Comparison of ENCODE assay signal across 28 mouse cellular contexts in the genomic region with DNA sequence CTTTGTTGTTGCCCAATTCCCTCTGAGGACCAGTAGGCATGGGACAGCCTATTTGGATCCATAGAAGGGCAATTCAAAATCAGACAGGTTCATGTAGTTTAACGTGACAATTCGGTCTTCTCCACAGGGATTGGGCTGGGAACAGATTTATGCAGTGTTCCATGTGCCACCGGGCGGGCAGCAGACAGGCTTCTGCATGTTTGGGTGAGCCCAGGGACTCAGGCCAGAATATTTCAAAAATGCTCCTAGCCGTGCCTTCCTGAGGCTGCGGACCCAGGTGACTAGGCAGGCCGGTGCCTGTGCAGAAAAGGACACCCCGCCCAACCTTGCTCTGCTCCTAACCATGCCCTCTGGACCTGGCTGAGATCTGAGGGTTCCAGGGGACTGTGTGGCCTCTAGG. TPM values are rescaled to one million over a fixed set of nuclear protein-coding genes. Genes with fewer than 3 reads are reported as not detected.
DNase-seq lines count a peak whose midpoint lies in the region; ATAC-seq and TF ChIP-seq lines count a peak whose summit lies in the region.
"Had no signal": no experiment of that assay in that cellular context is flagged by ENCODE, and none has a peak within 500 bp of the region (broad histone marks: within the 10 kb centered on the region; RNA-seq: fewer than 3 reads in every experiment).

No protein-coding gene starts in this region.

- no peaks in the 10 kb centered on the region; the same call in 1 of the 2 replicates for H3K9me3 ChIP-seq in kidney, embryonic 16.5 days (ENCODE audit: low read length)
- H3K9me3 ChIP-seq: G1E; hindbrain, embryonic 10.5 days; midbrain, embryonic 13.5 days; stomach, embryonic 15.5 days had no signal

- DNase-seq in heart, adult 11 months: peak; percentile 88
- DNase-seq in heart, adult 8-10 months (ENCODE audit: low spot score): no peak
- peak; percentile 45 for DNase-seq in kidney, postnatal 14 days
- DNase-seq in layer of hippocampus, adult 8-10 months (ENCODE audit: low spot score in 2 of 2): no peak
- DNase-seq: adrenal gland, adult 8-10 months; cerebellum, adult 8-10 months; cerebellum, postnatal 25 days; gastrocnemius, postnatal 25 days; layer of hippocampus, postnatal 36 days; left cerebral cortex, postnatal 4 days; lung, adult 2 months; lung, postnatal 10 days; right cerebral cortex, postnatal 14 days; thymus, adult 2 months; thymus, postnatal 36 days had no signal

- TF ChIP-seq POLR2A in small intestine, adult 2 months (IDR thresholded peaks at IDR 0.05; ENCODE audit: low read depth, low read length): no peak

- H3K9ac ChIP-seq in kidney, embryonic 16.5 days (replicated peaks; ENCODE audit: low read length): no peak overlapping the region
- H3K9ac ChIP-seq: liver, embryonic 14.5 days; midbrain, embryonic 13.5 days; stomach, embryonic 15.5 days had no signal

- peaks cover 6% of the 10 kb centered on the region; the same call in 1 of the 2 replicates for H3K4me1 ChIP-seq in kidney, embryonic 16.5 days (ENCODE audit: insufficient read depth, low read length)
- peaks cover 10% of the 10 kb centered on the region; the same call in 1 of the 2 replicates for H3K4me1 ChIP-seq in brown adipose tissue, adult 24 weeks (ENCODE audit: control insufficient read depth, insufficient read depth, insufficient read length, low read length)
- peaks cover 17% of the 10 kb centered on the region; the same call in 1 of the 2 replicates for H3K4me1 ChIP-seq in small intestine, adult 2 months (ENCODE audit: control insufficient read depth, insufficient read depth, insufficient read length, low read length)

- TF ChIP-seq CTCF in small intestine, adult 2 months (IDR thresholded peaks at IDR 0.05; ENCODE audit: extremely low read depth, insufficient read length, insufficient replicate concordance, low read depth, low read length): no peak

- ATAC-seq in kidney, embryonic 16.5 days (ENCODE audit: low FRiP score, low TSS enrichment): no peak
- ATAC-seq: forebrain, embryonic 14.5 days; hindbrain, embryonic 16.5 days; midbrain, embryonic 13.5 days had no signal

- H3K4me2 ChIP-seq in kidney, embryonic 16.5 days (replicated peaks; ENCODE audit: low read depth, low read length): no peak overlapping the region
- H3K4me2 ChIP-seq: midbrain, embryonic 13.5 days; stomach, embryonic 15.5 days had no signal

- WGBS in kidney, embryonic 16.5 days: 86% methylated on average over 8 of the region's 8 CpGs
- WGBS in small intestine, adult 2 months: 48% methylated on average over 8 of the region's 8 CpGs

- H3K4me3 ChIP-seq in kidney, embryonic 16.5 days (ENCODE audit: low read length): no peak overlapping the region
- no peak overlapping the region for H3K4me3 ChIP-seq in brown adipose tissue, adult 24 weeks (ENCODE audit: insufficient read depth, low read depth, low read length)
- H3K4me3 ChIP-seq in small intestine, adult 2 months (ENCODE audit: low read depth, low read length): no peak overlapping the region
- H3K4me3 ChIP-seq: hindbrain, embryonic 10.5 days; layer of hippocampus, adult 2 months; midbrain, embryonic 13.5 days; stomach, embryonic 15.5 days had no signal

- peaks cover 4% of the 10 kb centered on the region; the same call in 1 of the 2 replicates for H3K27me3 ChIP-seq in kidney, embryonic 16.5 days (ENCODE audit: insufficient read depth, low read length)
- no peaks in the 10 kb centered on the region for H3K27me3 ChIP-seq in small intestine, adult 2 months (ENCODE audit: control insufficient read depth, insufficient read depth, low read length)
- H3K27me3 ChIP-seq: stomach, embryonic 15.5 days had no signal

- no peak overlapping the region for H3K27ac ChIP-seq in kidney, embryonic 16.5 days (ENCODE audit: low read length)
- peak overlapping the region; percentile 56 for H3K27ac ChIP-seq in brown adipose tissue, adult 24 weeks (replicated peaks; ENCODE audit: low read depth, low read length)
- H3K27ac ChIP-seq in small intestine, adult 2 months (ENCODE audit: insufficient read depth, low read depth, low read length): peak overlapping the region; percentile 69
- H3K27ac ChIP-seq: hindbrain, embryonic 10.5 days; layer of hippocampus, adult 2 months; liver, embryonic 14.5 days; macrophage; midbrain, embryonic 13.5 days; stomach, embryonic 15.5 days had no signal

- no peaks in the 10 kb centered on the region for H3K36me3 ChIP-seq in kidney, embryonic 16.5 days (ENCODE audit: insufficient read depth, low read length)
- no peaks in the 10 kb centered on the region for H3K36me3 ChIP-seq in small intestine, adult 2 months (ENCODE audit: control insufficient read depth, insufficient read depth, low read length)
- H3K36me3 ChIP-seq: G1E; hindbrain, embryonic 10.5 days; midbrain, embryonic 13.5 days; stomach, embryonic 15.5 days had no signal

RNA-seq across cellular contexts. Expression of a gene that starts 5.2 kb away (rescaled TPM):
- total RNA-seq in heart, adult 8-10 months (2022): 100 to 1,000 TPM; 171 to 185 (median 175) TPM
- not detected in 2 replicates for polyA plus RNA-seq in kidney, embryonic 16.5 days (2015; fragmentation: Nextera tagmentation; extraction: Ambion mirVana)
- 316 and 541 TPM in 2 replicates for polyA plus RNA-seq in brown adipose tissue, adult 24 weeks (2012; ENCODE audit: insufficient read depth, insufficient read length, missing spikeins)
- 236 and 278 TPM in 2 replicates for polyA plus RNA-seq in small intestine, adult 2 months (2012; rRNA removed)
- total RNA-seq in layer of hippocampus, adult 8-10 months (2022): 10 to 100 TPM; 44.2 to 51.8 (median 50.0) TPM
- polyA plus RNA-seq: embryonic facial prominence, embryonic 11.5 days; forebrain, embryonic 14.5 days; hindbrain, embryonic 16.5 days; midbrain, embryonic 13.5 days had no signal

RNA-seq across cellular contexts. Expression of a gene that starts 17.9 kb away (rescaled TPM):
- total RNA-seq in heart, adult 8-10 months (2022): 10 to 100 TPM; 11.6 to 19.0 (median 15.7) TPM
- polyA plus RNA-seq in kidney, embryonic 16.5 days (2015; fragmentation: Nextera tagmentation; extraction: Ambion mirVana): 21.0 and 24.2 TPM in 2 replicates
- polyA plus RNA-seq in brown adipose tissue, adult 24 weeks (2012; ENCODE audit: insufficient read depth, insufficient read length, missing spikeins): 106 and 152 TPM in 2 replicates
- 2.1 and 4.7 TPM in 2 replicates for polyA plus RNA-seq in small intestine, adult 2 months (2012; rRNA removed)
- 10 to 100 TPM in 2 of 4 experiments, 1 to 10 TPM in 2; 1.4 to 20.3 (median 11.8) TPM for total RNA-seq in layer of hippocampus, adult 8-10 months (2022)

RNA-seq across cellular contexts. Expression of a gene that starts 23.1 kb away (rescaled TPM):
- 10 to 100 TPM in 1 of 4 experiments, 1 to 10 TPM in 3; 7.3 to 10.8 (median 8.8) TPM for total RNA-seq in heart, adult 8-10 months (2022)
- polyA plus RNA-seq in kidney, embryonic 16.5 days (2015; fragmentation: Nextera tagmentation; extraction: Ambion mirVana): 11.7 and 14.1 TPM in 2 replicates
- 8.4 and 26.7 TPM in 2 replicates for polyA plus RNA-seq in brown adipose tissue, adult 24 weeks (2012; ENCODE audit: insufficient read depth, insufficient read length, missing spikeins)
- polyA plus RNA-seq in small intestine, adult 2 months (2012; rRNA removed): 34.0 and 73.5 TPM in 2 replicates
- total RNA-seq in layer of hippocampus, adult 8-10 months (2022): 10 to 100 TPM in 2 of 4 experiments, 1 to 10 TPM in 2; 5.0 to 38.5 (median 21.7) TPM

Comparison
In these comparisons a context has a peak if more than half of its experiments do, and no peak if none do; other contexts are left out.
1. DNase-seq: peak in heart, adult 11 months (single experiment) and kidney, postnatal 14 days (single experiment); none in heart, adult 8-10 months (single experiment) and layer of hippocampus, adult 8-10 months (0 of 2).
2. RNA of a gene that starts 5.2 kb away (polyA plus RNA-seq): 316 to 541 TPM in brown adipose tissue, adult 24 weeks and 236 to 278 TPM in small intestine, adult 2 months; not detected in kidney, embryonic 16.5 days; every median in the first group is over 100 times any median in the second.